Mouse (Mus musculus): ENCODE data around the gene Tmbim4.
"Not testable (repeated sequence)": the region's sequence is repeated elsewhere in the genome, so short reads cannot be mapped to it uniquely, and the experiment has no call there.

The Tmbim4 gene

GRCm38 (mm10) chr10:120193255-120193654 lies 8.1 kb upstream of the Tmbim4 start:
- DNase-seq (ENCODE audit: extremely low spot score, low spot score): no peak

- no peak for DNase-seq (ENCODE audit: extremely low spot score, low spot score)
Observed at GRCm38 (mm10) chr10:120197061-120197835, 4.1 kb upstream of the Tmbim4 start.

- DNase-seq (ENCODE audit: extremely low spot score, low spot score): peak; percentile 89
Observed at GRCm38 (mm10) chr10:120201961-120202402, 592 bp downstream of the Tmbim4 start, which contains the start of gene Irak3. Gene Irak3, minus strand, starts transcription at chr10:120202130.

GRCm38 (mm10) chr10:120202467-120203250 lies 1.3 kb downstream of the Tmbim4 start:
- no peak for DNase-seq (ENCODE audit: extremely low spot score, low spot score)

GRCm38 (mm10) chr10:120204591-120205210 lies 3.3 kb downstream of the Tmbim4 start:
- no peak for DNase-seq (ENCODE audit: extremely low spot score, low spot score)

- DNase-seq (ENCODE audit: extremely low spot score, low spot score): no peak
Observed at GRCm38 (mm10) chr10:120208015-120208414, 6.6 kb downstream of the Tmbim4 start.

- DNase-seq (ENCODE audit: extremely low spot score, low spot score): peak; percentile 92
Observed at GRCm38 (mm10) chr10:120208575-120209538, 7.5 kb downstream of the Tmbim4 start.

GRCm38 (mm10) chr10:120209539-120209925 lies 8.1 kb downstream of the Tmbim4 start:
- DNase-seq (ENCODE audit: extremely low spot score, low spot score): no peak

GRCm38 (mm10) chr10:120210096-120210495 lies 8.7 kb downstream of the Tmbim4 start:
- no peak for DNase-seq (ENCODE audit: extremely low spot score, low spot score)

GRCm38 (mm10) chr10:120217099-120217498 lies 15.7 kb downstream of the Tmbim4 start:
- DNase-seq (ENCODE audit: extremely low spot score, low spot score): not testable (repeated sequence)

- no peak for DNase-seq (ENCODE audit: extremely low spot score, low spot score)
Observed at GRCm38 (mm10) chr10:120218996-120219395, 17.6 kb downstream of the Tmbim4 start.

GRCm38 (mm10) chr10:120219578-120220359 lies 18.4 kb downstream of the Tmbim4 start:
- no peak for DNase-seq (ENCODE audit: extremely low spot score, low spot score)

- no peak for DNase-seq (ENCODE audit: extremely low spot score, low spot score)
Observed at GRCm38 (mm10) chr10:120220776-120221175, 19.4 kb downstream of the Tmbim4 start.

- DNase-seq (ENCODE audit: extremely low spot score, low spot score): peak; percentile 86
Observed at GRCm38 (mm10) chr10:120226871-120227661, 25.7 kb downstream of the Tmbim4 start, which contains the start of gene Llph. Gene Llph, plus strand, starts transcription at chr10:120227070.

GRCm38 (mm10) chr10:120231718-120232117 lies 30.3 kb downstream of the Tmbim4 start:
- peak; percentile 66 for DNase-seq (ENCODE audit: extremely low spot score, low spot score)

- DNase-seq (ENCODE audit: extremely low spot score, low spot score): peak; percentile 68
Observed at GRCm38 (mm10) chr10:120233655-120234367, 32.4 kb downstream of the Tmbim4 start.

GRCm38 (mm10) chr10:120236855-120237254 lies 35.5 kb downstream of the Tmbim4 start:
- no peak for DNase-seq (ENCODE audit: extremely low spot score, low spot score)

- DNase-seq (ENCODE audit: extremely low spot score, low spot score): no peak
Observed at GRCm38 (mm10) chr10:120238241-120238640, 36.9 kb downstream of the Tmbim4 start.

Data from neural tube, embryonic 10.5 days (tissue).